Mouse (Mus musculus) cerebellum, adult 8-10 months (tissue): ENCODE data around the gene Olfr1065.
A peak's percentile ranks its signal among the peaks of the same experiment; 100 is the strongest.
"Not testable (repeated sequence)": the region's sequence is repeated elsewhere in the genome, so short reads cannot be mapped to it uniquely, and the experiment has no call there.

ENCODE experiments used
- DNase-seq: peaks from one replicate; pipeline ENCODE4 v3.0.0; 2022

The Olfr1065 gene

GRCm38 (mm10) chr2:86450491-86450890, at the start of gene Olfr1065:
Gene Olfr1065, minus strand, starts transcription at chr2:86450591.
- DNase-seq, result not testable (repeated sequence)

GRCm38 (mm10) chr2:86487286-86487685, 36.9 kb upstream of the Olfr1065 start, which contains the start of gene Olfr228:
Gene Olfr228, minus strand, starts transcription at chr2:86487386.
- DNase-seq, result no peak

- peak; percentile 16 for DNase-seq
These were observed 14.2 kb upstream of the Olfr1065 start for GRCm38 (mm10) chr2:86464442-86465109.

- DNase-seq, result no peak
These were observed 10.0 kb upstream of the Olfr1065 start for GRCm38 (mm10) chr2:86460434-86460833.

GRCm38 (mm10) chr2:86456169-86456568, 5.8 kb upstream of the Olfr1065 start, which contains the start of gene Olfr1066:
Gene Olfr1066, minus strand, starts transcription at chr2:86456269.
- DNase-seq, result no peak

- DNase-seq, result not testable (repeated sequence)
These were observed 8.3 kb downstream of the Olfr1065 start for GRCm38 (mm10) chr2:86442101-86442500.

- not testable (repeated sequence) for DNase-seq
These were observed 21.9 kb downstream of the Olfr1065 start for GRCm38 (mm10) chr2:86428511-86428910.

- not testable (repeated sequence) for DNase-seq
These were observed 23.7 kb downstream of the Olfr1065 start, which contains the start of gene Olfr1062 for GRCm38 (mm10) chr2:86426649-86427048. Gene Olfr1062, minus strand, starts transcription at chr2:86426749.

GRCm38 (mm10) chr2:86413950-86414349, 36.4 kb downstream of the Olfr1065 start, which contains the start of gene Olfr1061:
Gene Olfr1061, minus strand, starts transcription at chr2:86414050.
- no peak for DNase-seq

GRCm38 (mm10) chr2:86395114-86395513, 55.3 kb downstream of the Olfr1065 start:
- DNase-seq, result no peak
